Mouse (Mus musculus): ENCODE results near the gene Chst14. TPM values are rescaled to one million over a fixed set of nuclear protein-coding genes. Genes with fewer than 3 reads are reported as not detected.

The Chst14 gene
- total and polyA plus RNA-seq, 3 experiments, result 4.7 to 8.4 (median 5.1) TPM

- peak overlapping the region; percentile 36; the same call in 1 of the 2 replicates for H3K27ac ChIP-seq (ENCODE audit: insufficient read depth, low read depth)
- DNase-seq (ENCODE audit: extremely low read depth), result peak; percentile 35
- H3K4me3 ChIP-seq (replicated peaks in 1 of 3; ENCODE audit: low read depth in 2 of 3, low read length in 2 of 3, poor library complexity in 1 of 3), result peak overlapping the region in 1 of 3 experiments; percentile 13
- peak overlapping the region; percentile 52 for H3K4me2 ChIP-seq (ENCODE audit: insufficient read depth, low read depth, poor library complexity, severe bottlenecking)
- peaks cover 9% of the 10 kb centered on the region for H3K27me3 ChIP-seq (replicated peaks)
- H3K9ac ChIP-seq (ENCODE audit: insufficient read depth, low read depth), result 0 out of 2 replicates have a peak overlapping the region, but pooled peaks have one; percentile 23
- TF ChIP-seq ZKSCAN1 (IDR thresholded peaks at IDR 0.05; ENCODE audit: borderline replicate concordance, low read depth, low read length) (no peak), IRF4 (IDR thresholded peaks at IDR 0.05; ENCODE audit: low read depth, low read length) (peak; percentile 77), BHLHE40 (IDR thresholded peaks at IDR 0.05; ENCODE audit: low read depth, low read length) (no peak; the same call in 1 of the 2 replicates), ETS1 (conservative IDR thresholded peaks at IDR 0.05; ENCODE audit: low read depth, low read length) (no peak), ELF1 (IDR thresholded peaks at IDR 0.05; ENCODE audit: low read depth, low read length) (no peak), E2F4 (IDR thresholded peaks at IDR 0.05; ENCODE audit: insufficient replicate concordance, low read depth, low read length) (no peak), GABPA (IDR thresholded peaks at IDR 0.05; ENCODE audit: insufficient replicate concordance, low read depth, low read length) (no peak), EP300 (IDR thresholded peaks at IDR 0.05; ENCODE audit: low read length) (peak; percentile 80), POLR2A (IDR thresholded peaks at IDR 0.05; ENCODE audit: low read depth, low read length) (no peak), MYC (IDR thresholded peaks at IDR 0.05; ENCODE audit: low read depth, low read length) (no peak), KAT2A (IDR thresholded peaks at IDR 0.05; ENCODE audit: insufficient replicate concordance, low read length) (no peak), MAX (IDR thresholded peaks at IDR 0.05; ENCODE audit: low read length) (no peak), PAX5 (IDR thresholded peaks at IDR 0.05; ENCODE audit: low read length) (no peak)
- dilution Hi-C loops (cut with MboI; ENCODE audit: extremely low pct_ligation_motif_present, extremely low pct_unique_long_range_greater_than_20kb, low sequenced_read_pairs) (no loop called here), in situ Hi-C loops (cut with MboI; ENCODE audit: low pct_ligation_motif_present, low pct_unique_long_range_greater_than_20kb, low sequenced_read_pairs) (loop anchor here (10.0 kb wide), 2 partner anchors 75 to 205 kb away; partner anchors contain the start of gene Ccdc9b)
- no peaks in the 10 kb centered on the region for H3K79me2 ChIP-seq (replicated peaks; ENCODE audit: control insufficient read depth, extremely low read depth, insufficient read depth, poor library complexity, severe bottlenecking)
- H3K4me1 ChIP-seq (ENCODE audit: control insufficient read depth in 1 of 2, insufficient read depth in 2 of 2), result peaks cover 17 to 48% of the 10 kb centered on the region in 2 experiments
- no peaks in the 10 kb centered on the region for H3K36me3 ChIP-seq (replicated peaks in 1 of 2; ENCODE audit: control insufficient read depth in 1 of 2, insufficient read depth in 1 of 2, low read length in 1 of 2)
- H3K9me3 ChIP-seq (replicated peaks; ENCODE audit: low read length), result peaks cover 5% of the 10 kb centered on the region
Measured at GRCm38 (mm10) chr2:118969585-118970147, 43.4 kb downstream of the Chst14 start.

GRCm38 (mm10) chr2:118972048-118972447, 45.8 kb downstream of the Chst14 start:
- Histone ChIP-seq H3K9me3 (replicated peaks; ENCODE audit: low read length) (peaks cover 3% of the 10 kb centered on the region), H3K4me1 (ENCODE audit: control insufficient read depth in 1 of 2, insufficient read depth in 2 of 2) (peaks cover 20 to 54% of the 10 kb centered on the region in 2 experiments), H3K4me2 (ENCODE audit: insufficient read depth, low read depth, poor library complexity, severe bottlenecking) (peak overlapping the region; percentile 43; the same call in 1 of the 2 replicates), H3K27ac (ENCODE audit: insufficient read depth, low read depth) (no peak overlapping the region), H3K4me3 (replicated peaks in 1 of 3; ENCODE audit: low read depth in 2 of 3, low read length in 2 of 3, poor library complexity in 1 of 3) (no peak overlapping the region), H3K36me3 (replicated peaks in 1 of 2; ENCODE audit: control insufficient read depth in 1 of 2, insufficient read depth in 1 of 2, low read length in 1 of 2) (no peaks in the 10 kb centered on the region), H3K79me2 (replicated peaks; ENCODE audit: control insufficient read depth, extremely low read depth, insufficient read depth, poor library complexity, severe bottlenecking) (no peaks in the 10 kb centered on the region), H3K27me3 (replicated peaks) (peaks cover 31% of the 10 kb centered on the region), H3K9ac (ENCODE audit: insufficient read depth, low read depth) (0 out of 2 replicates have a peak overlapping the region, but pooled peaks have one; percentile 30)
- peak; percentile 59; the same call in 1 of the 2 replicates for TF ChIP-seq MYC (IDR thresholded peaks at IDR 0.05; ENCODE audit: low read depth, low read length)
- peak; percentile 87 for TF ChIP-seq MAZ (IDR thresholded peaks at IDR 0.05; ENCODE audit: low read depth, low read length)
- no peak for TF ChIP-seq HCFC1 (IDR thresholded peaks at IDR 0.05; ENCODE audit: low read depth, low read length)
- TF ChIP-seq USF2 (conservative IDR thresholded peaks at IDR 0.05; ENCODE audit: low read depth, low read length), result no peak
- peak; percentile 22; the same call in 1 of the 2 replicates for TF ChIP-seq CHD2 (IDR thresholded peaks at IDR 0.05; ENCODE audit: low read length)
- 0 out of 2 replicates have a peak, but pooled peaks have one; percentile 19 for TF ChIP-seq MEF2A (IDR thresholded peaks at IDR 0.05; ENCODE audit: borderline replicate concordance, low read depth, low read length)
- 0 out of 2 replicates have a peak, but pooled peaks have one; percentile 26 for TF ChIP-seq RCOR1 (conservative IDR thresholded peaks at IDR 0.05; ENCODE audit: low read depth, low read length)
- TF ChIP-seq IRF4 (IDR thresholded peaks at IDR 0.05; ENCODE audit: low read depth, low read length), result peak; percentile 77
- TF ChIP-seq ETS1 (conservative IDR thresholded peaks at IDR 0.05; ENCODE audit: low read depth, low read length), result peak; percentile 42
- TF ChIP-seq ZNF384 (IDR thresholded peaks at IDR 0.05; ENCODE audit: low read depth, low read length), result no peak
- TF ChIP-seq TCF12 (IDR thresholded peaks at IDR 0.05; ENCODE audit: low read depth, low read length), result peak; percentile 58; the same call in 1 of the 2 replicates
- peak; percentile 25; the same call in 1 of the 2 replicates for TF ChIP-seq JUN (IDR thresholded peaks at IDR 0.05; ENCODE audit: insufficient read depth, low read depth, low read length)
- TF ChIP-seq BHLHE40 (IDR thresholded peaks at IDR 0.05; ENCODE audit: low read depth, low read length), result peak; percentile 28; the same call in 1 of the 2 replicates
- TF ChIP-seq CTCF (conservative IDR thresholded peaks at IDR 0.05 in 1 of 2, IDR thresholded peaks at IDR 0.05 in 1 of 2; ENCODE audit: low read depth in 2 of 2, low read length in 2 of 2), result no peak
- TF ChIP-seq EP300 (IDR thresholded peaks at IDR 0.05; ENCODE audit: low read length), result peak; percentile 85
- peak; percentile 53; the same call in 1 of the 2 replicates for TF ChIP-seq MAX (IDR thresholded peaks at IDR 0.05; ENCODE audit: low read length)
- TF ChIP-seq NELFE (IDR thresholded peaks at IDR 0.05; ENCODE audit: low read depth, low read length), result no peak
- DNase-seq (ENCODE audit: extremely low read depth), result no peak
- dilution Hi-C loops (cut with MboI; ENCODE audit: extremely low pct_ligation_motif_present, extremely low pct_unique_long_range_greater_than_20kb, low sequenced_read_pairs), result no loop called here
- in situ Hi-C loops (cut with MboI; ENCODE audit: low pct_ligation_motif_present, low pct_unique_long_range_greater_than_20kb, low sequenced_read_pairs), result loop anchor here (10.0 kb wide), 2 partner anchors 77 to 207 kb away; partner anchors contain the start of gene Ccdc9b

All from CH12.LX (cell line).